Mouse (Mus musculus): ENCODE measurements around the gene Klf8.

- TF ChIP-seq CTCF (IDR thresholded peaks at IDR 0.05; ENCODE audit: insufficient read depth, low read depth, low read length) = no peak
- no peak for TF ChIP-seq POLR2A (IDR thresholded peaks at IDR 0.05; ENCODE audit: insufficient read depth, low read depth, low read length)
Measured at GRCm38 (mm10) chrX:153323105-153323504, 85.8 kb downstream of the Klf8 start.
